Mouse (Mus musculus): ENCODE measurements around the gene Pdlim7. TPM values are rescaled to one million over a fixed set of nuclear protein-coding genes. Genes with fewer than 3 reads are reported as not detected.

Gene Pdlim7
- polyA plus RNA-seq, 1 experiment from 2014 or later = 155 TPM

DNA sequence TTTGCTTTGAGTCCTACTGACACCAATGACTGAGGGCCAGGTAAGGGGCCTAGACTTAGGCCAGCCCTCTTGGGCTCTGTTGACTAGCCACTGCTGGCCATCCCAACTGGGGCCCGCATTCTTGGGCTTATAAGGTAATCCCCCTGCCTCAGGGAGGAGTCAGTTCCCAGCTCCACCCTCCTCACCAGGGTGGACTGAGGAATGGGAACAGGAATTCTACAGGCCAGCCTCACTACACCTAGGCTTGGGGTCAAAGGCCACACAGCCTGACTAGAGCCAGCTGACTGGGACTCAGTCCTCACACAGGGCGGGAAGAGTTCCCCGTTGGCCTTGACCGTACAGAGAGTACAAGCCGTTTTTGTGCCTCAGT lies 2.0 kb downstream of the Pdlim7 start:
- ATAC-seq (ENCODE audit: insufficient number of reproducible peaks, low FRiP score, low TSS enrichment, low read depth) (no peak), DNase-seq (ENCODE audit: low spot score) (no peak)
- Histone ChIP-seq H3K4me3 (ENCODE audit: low read depth, low read length) (peak overlapping the region; percentile 96), H3K9ac (ENCODE audit: low read length) (peak overlapping the region; percentile 17), H3K36me3 (ENCODE audit: control insufficient read depth, insufficient read depth, low read length) (peaks cover 14% of the 10 kb centered on the region), H3K27ac (replicated peaks; ENCODE audit: low read depth, low read length) (peak overlapping the region; percentile 70; the same call in 1 of the 2 replicates), H3K4me1 (ENCODE audit: control insufficient read depth, insufficient read depth, low read length) (peaks cover 27% of the 10 kb centered on the region), H3K9me3 (ENCODE audit: control insufficient read depth, low read length) (no peaks in the 10 kb centered on the region), H3K27me3 (ENCODE audit: control insufficient read depth, insufficient read depth, low read length) (no peaks in the 10 kb centered on the region), H3K4me2 (ENCODE audit: low read depth, severe bottlenecking) (peak overlapping the region; percentile 86)
- WGBS = 22% methylated on average over 5 of the region's 5 CpGs

DNA sequence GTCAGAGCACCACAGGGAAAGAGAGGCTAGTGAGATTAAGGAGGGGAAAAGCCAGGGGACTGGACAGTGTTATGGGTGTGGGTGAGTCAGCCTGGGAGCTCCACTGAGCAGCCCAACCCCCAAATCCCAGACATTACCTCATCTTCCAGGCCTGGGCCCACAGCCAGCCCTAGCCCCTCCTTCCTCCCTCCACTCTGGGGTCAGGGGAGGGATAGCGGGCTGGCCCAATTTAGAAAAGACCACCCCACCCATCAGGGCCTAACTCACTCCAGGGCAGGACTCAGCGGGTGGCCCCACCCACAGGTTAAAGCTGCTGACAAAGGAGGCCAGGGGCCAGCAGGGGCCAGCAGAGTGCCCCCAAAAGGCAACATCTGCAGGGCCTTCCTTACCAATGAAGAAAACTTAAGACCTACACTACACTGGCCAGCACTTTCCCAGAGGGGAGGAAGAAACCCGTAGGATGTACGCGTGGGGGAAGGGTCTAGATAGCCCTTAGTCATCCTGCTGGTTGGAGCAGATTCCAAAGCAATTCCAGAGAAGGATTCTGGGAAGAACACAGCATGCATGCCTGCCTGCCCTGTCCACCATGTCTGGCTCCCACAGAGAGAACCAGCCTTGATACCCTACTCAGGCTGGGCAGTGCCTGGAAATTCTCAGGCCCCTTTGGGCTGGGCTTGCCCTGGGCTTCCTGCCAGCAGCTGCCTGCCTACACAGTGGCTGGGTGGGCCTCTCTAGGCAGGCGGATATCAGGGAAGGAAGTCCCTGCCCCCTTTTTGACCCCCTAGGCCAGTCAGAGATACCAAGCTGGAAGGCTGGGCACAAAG lies 2.6 kb downstream of the Pdlim7 start:
- Histone ChIP-seq H3K9me3 (ENCODE audit: control insufficient read depth, low read length) (no peaks in the 10 kb centered on the region), H3K27me3 (ENCODE audit: control insufficient read depth, insufficient read depth, low read length) (no peaks in the 10 kb centered on the region), H3K9ac (ENCODE audit: low read length) (peak overlapping the region; percentile 23), H3K36me3 (ENCODE audit: control insufficient read depth, insufficient read depth, low read length) (peaks cover 18% of the 10 kb centered on the region), H3K4me1 (ENCODE audit: control insufficient read depth, insufficient read depth, low read length) (peaks cover 27% of the 10 kb centered on the region), H3K4me3 (ENCODE audit: low read depth, low read length) (peak overlapping the region; percentile 96; the same call in 1 of the 2 replicates), H3K27ac (replicated peaks; ENCODE audit: low read depth, low read length) (peak overlapping the region; percentile 70; the same call in 1 of the 2 replicates), H3K4me2 (ENCODE audit: low read depth, severe bottlenecking) (peak overlapping the region; percentile 86)
- 7% methylated on average over 6 of the region's 6 CpGs for WGBS
- peak; percentile 26 for ATAC-seq (ENCODE audit: insufficient number of reproducible peaks, low FRiP score, low TSS enrichment, low read depth)
- peak; percentile 69 for DNase-seq (ENCODE audit: low spot score)

GRCm38 (mm10) chr13:55510332-55510667 lies 3.2 kb downstream of the Pdlim7 start:
- peaks cover 27% of the 10 kb centered on the region for H3K4me1 ChIP-seq (ENCODE audit: control insufficient read depth, insufficient read depth, low read length)
- WGBS = 19% methylated on average over 3 of the region's 3 CpGs
- peak overlapping the region; percentile 86; the same call in 1 of the 2 replicates for H3K4me2 ChIP-seq (ENCODE audit: low read depth, severe bottlenecking)
- no peak overlapping the region for H3K27ac ChIP-seq (replicated peaks; ENCODE audit: low read depth, low read length)
- H3K4me3 ChIP-seq (ENCODE audit: low read depth, low read length) = no peak overlapping the region
- H3K9ac ChIP-seq (ENCODE audit: low read length) = no peak overlapping the region
- no peaks in the 10 kb centered on the region for H3K27me3 ChIP-seq (ENCODE audit: control insufficient read depth, insufficient read depth, low read length)
- DNase-seq (ENCODE audit: low spot score) (no peak), ATAC-seq (ENCODE audit: insufficient number of reproducible peaks, low FRiP score, low TSS enrichment, low read depth) (no peak)
- H3K36me3 ChIP-seq (ENCODE audit: control insufficient read depth, insufficient read depth, low read length) = peaks cover 22% of the 10 kb centered on the region
- H3K9me3 ChIP-seq (ENCODE audit: control insufficient read depth, low read length) = no peaks in the 10 kb centered on the region

GRCm38 (mm10) chr13:55508531-55508930 lies 4.9 kb downstream of the Pdlim7 start:
- DNase-seq (ENCODE audit: low spot score) = no peak
- 92% methylated on average over 10 of the region's 10 CpGs for WGBS
- Histone ChIP-seq H3K9me3 (ENCODE audit: control insufficient read depth, low read length) (no peaks in the 10 kb centered on the region), H3K4me2 (ENCODE audit: low read depth, severe bottlenecking) (no peak overlapping the region), H3K27me3 (ENCODE audit: control insufficient read depth, insufficient read depth, low read length) (no peaks in the 10 kb centered on the region), H3K36me3 (ENCODE audit: control insufficient read depth, insufficient read depth, low read length) (peaks cover 35% of the 10 kb centered on the region), H3K27ac (replicated peaks; ENCODE audit: low read depth, low read length) (no peak overlapping the region), H3K4me1 (ENCODE audit: control insufficient read depth, insufficient read depth, low read length) (peaks cover 24% of the 10 kb centered on the region), H3K4me3 (ENCODE audit: low read depth, low read length) (no peak overlapping the region), H3K9ac (ENCODE audit: low read length) (no peak overlapping the region)
- ATAC-seq (ENCODE audit: insufficient number of reproducible peaks, low FRiP score, low TSS enrichment, low read depth) = no peak

DNA sequence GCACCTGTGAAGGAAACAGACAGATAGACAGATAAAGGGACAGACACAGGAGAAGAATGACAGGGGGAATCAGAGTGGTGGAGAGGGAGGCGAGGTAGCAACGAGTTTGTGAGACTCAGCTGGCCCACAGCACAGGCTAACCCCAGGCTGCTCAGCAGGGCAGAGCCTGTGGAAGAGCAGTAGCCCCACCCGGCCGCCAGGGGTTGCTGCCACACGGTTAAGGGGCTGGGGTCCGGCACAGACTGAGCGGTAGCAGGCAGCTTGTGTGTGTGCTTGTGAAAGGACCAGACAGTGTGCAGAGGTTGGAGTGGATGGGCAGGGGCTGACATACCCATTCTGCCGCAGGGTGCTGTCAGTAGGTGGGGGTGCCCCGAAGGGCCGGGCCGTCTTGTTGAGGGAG lies 5.6 kb downstream of the Pdlim7 start:
- 68% methylated on average over 11 of the region's 11 CpGs for WGBS
- H3K27ac ChIP-seq (replicated peaks; ENCODE audit: low read depth, low read length) = no peak overlapping the region
- no peaks in the 10 kb centered on the region for H3K9me3 ChIP-seq (ENCODE audit: control insufficient read depth, low read length)
- H3K27me3 ChIP-seq (ENCODE audit: control insufficient read depth, insufficient read depth, low read length) = no peaks in the 10 kb centered on the region
- peaks cover 40% of the 10 kb centered on the region for H3K36me3 ChIP-seq (ENCODE audit: control insufficient read depth, insufficient read depth, low read length)
- peak; percentile 44 for DNase-seq (ENCODE audit: low spot score)
- ATAC-seq (ENCODE audit: insufficient number of reproducible peaks, low FRiP score, low TSS enrichment, low read depth) = no peak
- no peak overlapping the region for H3K4me2 ChIP-seq (ENCODE audit: low read depth, severe bottlenecking)
- no peak overlapping the region for H3K4me3 ChIP-seq (ENCODE audit: low read depth, low read length)
- peaks cover 24% of the 10 kb centered on the region for H3K4me1 ChIP-seq (ENCODE audit: control insufficient read depth, insufficient read depth, low read length)
- no peak overlapping the region for H3K9ac ChIP-seq (ENCODE audit: low read length)

DNA sequence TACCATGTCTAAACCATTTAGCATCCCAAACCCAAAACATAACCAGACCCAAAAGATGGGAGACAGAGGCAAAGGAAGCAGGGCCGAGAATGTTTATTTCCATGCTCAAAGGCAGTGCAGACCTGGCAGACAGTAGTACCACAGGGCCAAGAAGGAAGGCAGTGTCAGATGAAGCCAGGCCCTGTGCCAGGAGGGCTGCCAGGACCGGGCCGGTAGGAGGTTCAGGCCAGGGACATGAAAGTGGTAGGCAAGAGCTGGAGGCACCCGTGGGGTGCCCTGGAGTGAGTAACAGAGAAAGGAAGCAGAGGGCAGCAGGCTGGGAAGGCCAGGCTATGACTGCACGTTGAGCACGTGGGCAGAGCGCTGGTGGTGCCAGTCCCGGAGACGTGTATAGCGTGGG lies 6.8 kb downstream of the Pdlim7 start:
- 93% methylated on average over 10 of the region's 10 CpGs for WGBS
- Histone ChIP-seq H3K4me3 (ENCODE audit: low read depth, low read length) (no peak overlapping the region), H3K27ac (replicated peaks; ENCODE audit: low read depth, low read length) (no peak overlapping the region), H3K36me3 (ENCODE audit: control insufficient read depth, insufficient read depth, low read length) (peaks cover 43% of the 10 kb centered on the region), H3K9me3 (ENCODE audit: control insufficient read depth, low read length) (no peaks in the 10 kb centered on the region), H3K9ac (ENCODE audit: low read length) (no peak overlapping the region), H3K27me3 (ENCODE audit: control insufficient read depth, insufficient read depth, low read length) (no peaks in the 10 kb centered on the region), H3K4me2 (ENCODE audit: low read depth, severe bottlenecking) (no peak overlapping the region), H3K4me1 (ENCODE audit: control insufficient read depth, insufficient read depth, low read length) (peaks cover 16% of the 10 kb centered on the region)
- DNase-seq (ENCODE audit: low spot score) (no peak), ATAC-seq (ENCODE audit: insufficient number of reproducible peaks, low FRiP score, low TSS enrichment, low read depth) (no peak)

GRCm38 (mm10) chr13:55505810-55506209 lies 7.7 kb downstream of the Pdlim7 start:
- peaks cover 7% of the 10 kb centered on the region for H3K4me1 ChIP-seq (ENCODE audit: control insufficient read depth, insufficient read depth, low read length)
- DNase-seq (ENCODE audit: low spot score) = no peak
- ATAC-seq (ENCODE audit: insufficient number of reproducible peaks, low FRiP score, low TSS enrichment, low read depth) = no peak
- no peak overlapping the region for H3K9ac ChIP-seq (ENCODE audit: low read length)
- H3K27me3 ChIP-seq (ENCODE audit: control insufficient read depth, insufficient read depth, low read length) = no peaks in the 10 kb centered on the region
- no peak overlapping the region for H3K4me3 ChIP-seq (ENCODE audit: low read depth, low read length)
- no peak overlapping the region for H3K4me2 ChIP-seq (ENCODE audit: low read depth, severe bottlenecking)
- 91% methylated on average over 9 of the region's 9 CpGs for WGBS
- peaks cover 43% of the 10 kb centered on the region for H3K36me3 ChIP-seq (ENCODE audit: control insufficient read depth, insufficient read depth, low read length)
- H3K9me3 ChIP-seq (ENCODE audit: control insufficient read depth, low read length) = no peaks in the 10 kb centered on the region
- H3K27ac ChIP-seq (replicated peaks; ENCODE audit: low read depth, low read length) = no peak overlapping the region

DNA sequence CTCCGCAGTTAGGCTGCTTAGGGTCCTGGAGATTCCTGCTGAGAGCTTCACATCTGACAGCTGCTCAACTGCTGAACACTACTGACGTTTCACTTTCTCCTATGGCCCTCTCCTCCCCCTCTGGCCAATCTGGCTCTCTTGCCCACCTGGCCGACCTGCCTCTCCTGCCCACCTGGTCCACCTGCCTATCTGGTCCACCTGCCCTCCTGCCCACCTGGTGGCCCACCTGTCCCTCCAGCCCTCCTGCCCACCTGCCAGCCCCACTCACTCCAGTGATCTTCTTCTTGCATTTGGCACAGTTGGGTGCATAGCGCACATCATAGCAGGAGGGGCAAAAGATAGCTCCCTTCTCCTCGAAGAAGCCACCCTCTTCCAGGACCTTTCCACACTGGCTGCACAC lies 9.1 kb downstream of the Pdlim7 start:
- Histone ChIP-seq H3K9me3 (ENCODE audit: control insufficient read depth, low read length) (no peaks in the 10 kb centered on the region), H3K4me3 (ENCODE audit: low read depth, low read length) (no peak overlapping the region), H3K27me3 (ENCODE audit: control insufficient read depth, insufficient read depth, low read length) (no peaks in the 10 kb centered on the region), H3K9ac (ENCODE audit: low read length) (no peak overlapping the region), H3K36me3 (ENCODE audit: control insufficient read depth, insufficient read depth, low read length) (peaks cover 43% of the 10 kb centered on the region), H3K27ac (replicated peaks; ENCODE audit: low read depth, low read length) (no peak overlapping the region), H3K4me2 (ENCODE audit: low read depth, severe bottlenecking) (no peak overlapping the region), H3K4me1 (ENCODE audit: control insufficient read depth, insufficient read depth, low read length) (no peaks in the 10 kb centered on the region)
- WGBS = 92% methylated on average over 5 of the region's 5 CpGs
- DNase-seq (ENCODE audit: low spot score) (no peak), ATAC-seq (ENCODE audit: insufficient number of reproducible peaks, low FRiP score, low TSS enrichment, low read depth) (no peak)

- H3K9ac ChIP-seq (ENCODE audit: low read length) = no peak overlapping the region
- 91% methylated on average over 8 of the region's 8 CpGs for WGBS
- H3K4me1 ChIP-seq (ENCODE audit: control insufficient read depth, insufficient read depth, low read length) = no peaks in the 10 kb centered on the region
- ATAC-seq (ENCODE audit: insufficient number of reproducible peaks, low FRiP score, low TSS enrichment, low read depth) (no peak), DNase-seq (ENCODE audit: low spot score) (no peak)
- H3K27ac ChIP-seq (replicated peaks; ENCODE audit: low read depth, low read length) = no peak overlapping the region
- peaks cover 34% of the 10 kb centered on the region for H3K36me3 ChIP-seq (ENCODE audit: control insufficient read depth, insufficient read depth, low read length)
- no peak overlapping the region for H3K4me2 ChIP-seq (ENCODE audit: low read depth, severe bottlenecking)
- no peak overlapping the region for H3K4me3 ChIP-seq (ENCODE audit: low read depth, low read length)
- no peaks in the 10 kb centered on the region for H3K9me3 ChIP-seq (ENCODE audit: control insufficient read depth, low read length)
- H3K27me3 ChIP-seq (ENCODE audit: control insufficient read depth, insufficient read depth, low read length) = no peaks in the 10 kb centered on the region
Observed at GRCm38 (mm10) chr13:55502405-55502804, 11.1 kb downstream of the Pdlim7 start.

Measured in limb, embryonic 11.5 days (tissue).